Mouse (Mus musculus) liver, adult 2 months (tissue): Measurements from ENCODE around the gene Raver1.

ENCODE experiments used
- CTCF ChIP-seq: fragments of 200-500 bp; IDR thresholded peaks from 2 replicates; pipeline ENCODE4 v1.5.1; 2011; ENCODE audit warnings: low read depth, low read length, control low read depth
- POLR2A ChIP-seq: fragments of 200-500 bp; IDR thresholded peaks from 2 replicates; pipeline ENCODE4 v1.6.1; 2011; ENCODE audit warnings: low read length, control low read depth; ENCODE audit not compliant: insufficient read depth; ENCODE audit errors: extremely low read depth

DNA sequence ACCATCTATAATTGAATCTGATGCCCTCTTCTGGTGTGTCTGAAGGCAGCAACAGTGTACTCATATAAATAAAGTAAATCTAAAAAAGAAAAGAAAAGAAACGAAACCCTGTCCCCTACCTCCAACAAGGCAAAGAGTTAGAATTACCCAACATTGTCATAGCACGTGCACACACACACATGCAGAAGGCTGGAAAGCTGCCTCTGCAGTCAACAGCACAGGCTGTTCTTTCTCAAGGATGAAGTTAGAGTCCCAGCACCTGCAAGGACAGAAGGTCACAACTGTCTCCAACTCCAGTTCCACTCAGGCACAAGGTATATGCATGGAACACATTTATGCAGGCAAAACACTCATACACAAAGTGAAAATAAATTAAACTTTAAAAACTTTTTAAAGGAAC, 10.3 kb upstream of the Raver1 start:
- no peak for TF ChIP-seq CTCF
- TF ChIP-seq POLR2A: no peak
